Mouse (Mus musculus): ENCODE measurements around the gene Egln2. TPM values are rescaled to one million over a fixed set of nuclear protein-coding genes. Genes with fewer than 3 reads are reported as not detected.

Gene Egln2
- 48.4 and 55.3 TPM in 2 replicates for polyA plus RNA-seq (2015; fragmentation: Nextera tagmentation; extraction: Ambion mirVana)

GRCm38 (mm10) chr7:27166614-27167474, at the start of gene Egln2:
TSS of gene Egln2 (minus strand) at chr7:27166802.
- H3K27me3 ChIP-seq (ENCODE audit: control insufficient read depth, insufficient read depth, low read length): no peaks in the 10 kb centered on the region
- peak within 1 kb of the TSS; percentile 73 for H3K4me3 ChIP-seq (ENCODE audit: low read length)
- H3K4me2 ChIP-seq (ENCODE audit: low read depth, low read length): peak within 1 kb of the TSS; percentile 73
- H3K36me3 ChIP-seq (ENCODE audit: control insufficient read depth, insufficient read depth): peaks cover 20% of the 10 kb centered on the region
- ATAC-seq (replicated peaks; ENCODE audit: extremely low read depth, insufficient read depth, low FRiP score): peak; percentile 86
- WGBS: 2% methylated on average over 59 of the region's 61 CpGs
- no peaks in the 10 kb centered on the region for H3K9me3 ChIP-seq (replicated peaks; ENCODE audit: control insufficient read depth, low read length)
- peak within 1 kb of the TSS; percentile 85 for H3K9ac ChIP-seq (ENCODE audit: low read length)
- peak within 1 kb of the TSS; percentile 96 for H3K27ac ChIP-seq (ENCODE audit: low read length)
- H3K4me1 ChIP-seq (ENCODE audit: control insufficient read depth, insufficient read depth, low read length): peaks cover 40% of the 10 kb centered on the region

- H3K27me3 ChIP-seq (ENCODE audit: control insufficient read depth, insufficient read depth, low read length): no peaks in the 10 kb centered on the region
- no peak overlapping the region for H3K27ac ChIP-seq (ENCODE audit: low read length)
- H3K9me3 ChIP-seq (replicated peaks; ENCODE audit: control insufficient read depth, low read length): no peaks in the 10 kb centered on the region
- no peak overlapping the region for H3K4me3 ChIP-seq (ENCODE audit: low read length)
- no peak for ATAC-seq (replicated peaks; ENCODE audit: extremely low read depth, insufficient read depth, low FRiP score)
- H3K36me3 ChIP-seq (ENCODE audit: control insufficient read depth, insufficient read depth): peaks cover 36% of the 10 kb centered on the region
- no peaks in the 10 kb centered on the region for H3K4me1 ChIP-seq (ENCODE audit: control insufficient read depth, insufficient read depth, low read length)
- H3K4me2 ChIP-seq (ENCODE audit: low read depth, low read length): no peak overlapping the region
- H3K9ac ChIP-seq (ENCODE audit: low read length): no peak overlapping the region
- 83% methylated on average over 2 of the region's 2 CpGs for WGBS
These were observed 46.0 kb upstream of the Egln2 start for GRCm38 (mm10) chr7:27212626-27213025.

GRCm38 (mm10) chr7:27203730-27204449, 37.3 kb upstream of the Egln2 start:
- H3K9me3 ChIP-seq (replicated peaks; ENCODE audit: control insufficient read depth, low read length): no peaks in the 10 kb centered on the region
- H3K4me1 ChIP-seq (ENCODE audit: control insufficient read depth, insufficient read depth, low read length): no peaks in the 10 kb centered on the region
- no peak overlapping the region for H3K27ac ChIP-seq (ENCODE audit: low read length)
- H3K9ac ChIP-seq (ENCODE audit: low read length): no peak overlapping the region
- no peak overlapping the region for H3K4me2 ChIP-seq (ENCODE audit: low read depth, low read length)
- no peaks in the 10 kb centered on the region for H3K27me3 ChIP-seq (ENCODE audit: control insufficient read depth, insufficient read depth, low read length)
- WGBS: 92% methylated on average over 8 of the region's 8 CpGs
- no peak for ATAC-seq (replicated peaks; ENCODE audit: extremely low read depth, insufficient read depth, low FRiP score)
- no peak overlapping the region for H3K4me3 ChIP-seq (ENCODE audit: low read length)
- peaks cover 13% of the 10 kb centered on the region for H3K36me3 ChIP-seq (ENCODE audit: control insufficient read depth, insufficient read depth)

- Histone ChIP-seq H3K27ac (ENCODE audit: low read length) (no peak overlapping the region), H3K4me3 (ENCODE audit: low read length) (no peak overlapping the region), H3K9ac (ENCODE audit: low read length) (no peak overlapping the region), H3K27me3 (ENCODE audit: control insufficient read depth, insufficient read depth, low read length) (no peaks in the 10 kb centered on the region), H3K36me3 (ENCODE audit: control insufficient read depth, insufficient read depth) (peaks cover 14% of the 10 kb centered on the region), H3K4me2 (ENCODE audit: low read depth, low read length) (no peak overlapping the region), H3K9me3 (replicated peaks; ENCODE audit: control insufficient read depth, low read length) (no peaks in the 10 kb centered on the region), H3K4me1 (ENCODE audit: control insufficient read depth, insufficient read depth, low read length) (peaks cover 12% of the 10 kb centered on the region)
- 83% methylated on average over 8 of the region's 8 CpGs for WGBS
- no peak for ATAC-seq (replicated peaks; ENCODE audit: extremely low read depth, insufficient read depth, low FRiP score)
These were observed 32.2 kb upstream of the Egln2 start for GRCm38 (mm10) chr7:27198779-27199178.

GRCm38 (mm10) chr7:27198355-27198754, 31.8 kb upstream of the Egln2 start:
- Histone ChIP-seq H3K4me1 (ENCODE audit: control insufficient read depth, insufficient read depth, low read length) (peaks cover 12% of the 10 kb centered on the region), H3K4me2 (ENCODE audit: low read depth, low read length) (no peak overlapping the region), H3K36me3 (ENCODE audit: control insufficient read depth, insufficient read depth) (peaks cover 17% of the 10 kb centered on the region), H3K9me3 (replicated peaks; ENCODE audit: control insufficient read depth, low read length) (no peaks in the 10 kb centered on the region), H3K27ac (ENCODE audit: low read length) (no peak overlapping the region), H3K27me3 (ENCODE audit: control insufficient read depth, insufficient read depth, low read length) (no peaks in the 10 kb centered on the region), H3K9ac (ENCODE audit: low read length) (no peak overlapping the region), H3K4me3 (ENCODE audit: low read length) (no peak overlapping the region)
- no peak for ATAC-seq (replicated peaks; ENCODE audit: extremely low read depth, insufficient read depth, low FRiP score)

GRCm38 (mm10) chr7:27197634-27198033, 31.0 kb upstream of the Egln2 start:
- H3K36me3 ChIP-seq (ENCODE audit: control insufficient read depth, insufficient read depth): peaks cover 14% of the 10 kb centered on the region

GRCm38 (mm10) chr7:27197136-27197535, 30.5 kb upstream of the Egln2 start:
- Histone ChIP-seq H3K36me3 (ENCODE audit: control insufficient read depth, insufficient read depth) (peaks cover 12% of the 10 kb centered on the region), H3K4me3 (ENCODE audit: low read length) (no peak overlapping the region), H3K9me3 (replicated peaks; ENCODE audit: control insufficient read depth, low read length) (no peaks in the 10 kb centered on the region), H3K4me1 (ENCODE audit: control insufficient read depth, insufficient read depth, low read length) (peaks cover 12% of the 10 kb centered on the region), H3K27me3 (ENCODE audit: control insufficient read depth, insufficient read depth, low read length) (no peaks in the 10 kb centered on the region), H3K9ac (ENCODE audit: low read length) (no peak overlapping the region), H3K4me2 (ENCODE audit: low read depth, low read length) (no peak overlapping the region), H3K27ac (ENCODE audit: low read length) (no peak overlapping the region)
- 81% methylated on average over 3 of the region's 3 CpGs for WGBS
- no peak for ATAC-seq (replicated peaks; ENCODE audit: extremely low read depth, insufficient read depth, low FRiP score)

More at GRCm38 (mm10) chr7:27197634-27198033, 31.0 kb upstream of the Egln2 start:
- Histone ChIP-seq H3K4me2 (ENCODE audit: low read depth, low read length) (no peak overlapping the region), H3K9me3 (replicated peaks; ENCODE audit: control insufficient read depth, low read length) (no peaks in the 10 kb centered on the region), H3K27me3 (ENCODE audit: control insufficient read depth, insufficient read depth, low read length) (no peaks in the 10 kb centered on the region), H3K4me3 (ENCODE audit: low read length) (no peak overlapping the region), H3K9ac (ENCODE audit: low read length) (no peak overlapping the region; the same call in 1 of the 2 replicates), H3K4me1 (ENCODE audit: control insufficient read depth, insufficient read depth, low read length) (peaks cover 12% of the 10 kb centered on the region), H3K27ac (ENCODE audit: low read length) (no peak overlapping the region)
- WGBS: 90% methylated on average over 8 of the region's 8 CpGs
- no peak for ATAC-seq (replicated peaks; ENCODE audit: extremely low read depth, insufficient read depth, low FRiP score)

- Histone ChIP-seq H3K27ac (ENCODE audit: low read length) (peak within 1 kb of the TSS; percentile 99), H3K9ac (ENCODE audit: low read length) (peak within 1 kb of the TSS; percentile 97), H3K4me3 (ENCODE audit: low read length) (peak within 1 kb of the TSS; percentile 93), H3K4me2 (ENCODE audit: low read depth, low read length) (peak within 1 kb of the TSS; percentile 86), H3K9me3 (replicated peaks; ENCODE audit: control insufficient read depth, low read length) (no peaks in the 10 kb centered on the region), H3K27me3 (ENCODE audit: control insufficient read depth, insufficient read depth, low read length) (no peaks in the 10 kb centered on the region), H3K36me3 (ENCODE audit: control insufficient read depth, insufficient read depth) (peaks cover 22% of the 10 kb centered on the region), H3K4me1 (ENCODE audit: control insufficient read depth, insufficient read depth, low read length) (peaks cover 12% of the 10 kb centered on the region)
- ATAC-seq (replicated peaks; ENCODE audit: extremely low read depth, insufficient read depth, low FRiP score): peak; percentile 97
- WGBS: under 1% methylated on average over 64 of the region's 64 CpGs
These were observed 29.3 kb upstream of the Egln2 start, which contains the start of the genes BC024978 and Snrpa for GRCm38 (mm10) chr7:27195681-27196611. TSS of gene BC024978 (plus strand) at chr7:27195781. TSS of gene Snrpa (minus strand) at chr7:27196271.

Data from heart, embryonic 16.5 days (tissue).